15 mouse cellular contexts compared by ENCODE assay signal in genomic region chr16:35067631-35068030, GRCm38 (mm10).
"Had no signal": no experiment of that assay in that cellular context is flagged by ENCODE, and none has a peak within 500 bp of the region (broad histone marks: within the 10 kb centered on the region; RNA-seq: fewer than 3 reads in every experiment).

No protein-coding gene starts in this region.

- H3K27ac ChIP-seq: lung, embryonic 15.5 days; macrophage; midbrain, embryonic 13.5 days; midbrain, embryonic 15.5 days; neural tube, embryonic 12.5 days; stomach, embryonic 15.5 days; stomach, postnatal 0 days had no signal

- H3K36me3 ChIP-seq: lung, embryonic 15.5 days; midbrain, embryonic 15.5 days; neural tube, embryonic 12.5 days; stomach, embryonic 15.5 days had no signal

- H3K9ac ChIP-seq: liver, postnatal 0 days; lung, embryonic 15.5 days; midbrain, embryonic 13.5 days; midbrain, embryonic 15.5 days; neural tube, embryonic 12.5 days; stomach, embryonic 15.5 days had no signal

- ATAC-seq: liver, postnatal 0 days; midbrain, embryonic 13.5 days; midbrain, embryonic 15.5 days had no signal

- H3K4me3 ChIP-seq: lung, embryonic 15.5 days; megakaryocyte, embryonic 14.5 days; midbrain, embryonic 13.5 days; midbrain, embryonic 15.5 days; neural tube, embryonic 12.5 days; stomach, embryonic 15.5 days had no signal

- DNase-seq: liver, postnatal 0 days; lung, adult 2 months; lung, postnatal 14 days; right cerebral cortex, postnatal 14 days; thymus, adult 2 months; thymus, postnatal 25 days; thymus, postnatal 4 days had no signal

- H3K4me2 ChIP-seq: lung, embryonic 15.5 days; midbrain, embryonic 13.5 days; midbrain, embryonic 15.5 days; neural tube, embryonic 12.5 days; stomach, embryonic 15.5 days had no signal

- H3K4me1 ChIP-seq: lung, embryonic 15.5 days; midbrain, embryonic 15.5 days; stomach, embryonic 15.5 days had no signal

- H3K9me3 ChIP-seq: lung, embryonic 15.5 days; megakaryocyte, embryonic 14.5 days; midbrain, embryonic 13.5 days; midbrain, embryonic 15.5 days; neural tube, embryonic 12.5 days; stomach, embryonic 15.5 days had no signal

- H3K27me3 ChIP-seq: lung, embryonic 15.5 days; megakaryocyte, embryonic 14.5 days; midbrain, embryonic 13.5 days; midbrain, embryonic 15.5 days; neural tube, embryonic 12.5 days; stomach, embryonic 15.5 days had no signal
